Mouse (Mus musculus): ENCODE results near the gene Kcnk15. TPM values are rescaled to one million over a fixed set of nuclear protein-coding genes. Genes with fewer than 3 reads are reported as not detected.

Gene Kcnk15
- polyA plus RNA-seq (2014; fragmentation: Nextera tagmentation; extraction: Ambion mirVana): not detected in 2 replicates

- WGBS (ENCODE audit: insufficient replicate concordance): 2% methylated on average over 38 of the region's 38 CpGs
These were observed at the start of gene Kcnk15 for GRCm38 (mm10) chr2:163853461-163853901. Gene Kcnk15 (plus strand): TSS chr2:163853651.

DNA sequence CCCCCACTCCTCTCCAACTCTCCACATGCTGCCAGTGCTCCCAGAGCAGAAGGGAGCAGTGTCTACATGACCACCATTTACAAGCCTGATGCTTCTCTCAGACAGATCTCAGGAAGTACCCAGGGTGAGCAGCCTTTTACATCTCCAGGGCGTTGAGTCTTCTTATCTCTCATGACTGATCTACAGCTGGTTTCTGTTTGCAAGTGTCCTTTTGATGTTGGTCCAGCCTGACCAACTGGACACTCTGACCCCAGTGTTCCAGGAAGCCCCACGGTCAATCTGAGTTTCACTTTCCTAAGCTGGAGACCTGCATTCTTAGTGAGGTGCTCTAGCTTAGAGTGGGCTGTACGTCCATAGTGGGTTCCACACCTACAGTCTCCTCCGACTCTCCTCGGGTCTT is 49.6 kb upstream of the Kcnk15 start:
- no peak overlapping the region for H3K27ac ChIP-seq (ENCODE audit: low read depth, low read length)
- no peak overlapping the region for H3K4me3 ChIP-seq (ENCODE audit: low read depth, low read length)
- H3K9me3 ChIP-seq (replicated peaks; ENCODE audit: control insufficient read depth, low read length): no peaks in the 10 kb centered on the region
- ATAC-seq (replicated peaks; ENCODE audit: insufficient number of reproducible peaks, low FRiP score, low TSS enrichment): no peak
- no peak overlapping the region for H3K4me2 ChIP-seq
- no peaks in the 10 kb centered on the region for H3K4me1 ChIP-seq (ENCODE audit: control insufficient read depth, insufficient read depth, low read length)
- no peaks in the 10 kb centered on the region for H3K36me3 ChIP-seq (ENCODE audit: control insufficient read depth, insufficient read depth, low read length)
- 53% methylated on average over 5 of the region's 5 CpGs for WGBS (ENCODE audit: insufficient replicate concordance)
- H3K9ac ChIP-seq (ENCODE audit: low read depth, low read length): no peak overlapping the region
- no peaks in the 10 kb centered on the region for H3K27me3 ChIP-seq (ENCODE audit: control insufficient read depth, insufficient read depth, low read length)

More at GRCm38 (mm10) chr2:163853461-163853901, at the start of gene Kcnk15:
- Histone ChIP-seq H3K4me2 (peak within 1 kb of the TSS; percentile 52), H3K27ac (ENCODE audit: low read depth, low read length) (no peak within 1 kb of the TSS), H3K27me3 (ENCODE audit: control insufficient read depth, insufficient read depth, low read length) (peaks cover 81% of the 10 kb centered on the region), H3K9ac (ENCODE audit: low read depth, low read length) (no peak within 1 kb of the TSS), H3K4me1 (ENCODE audit: control insufficient read depth, insufficient read depth, low read length) (peaks cover 2% of the 10 kb centered on the region; the same call in 1 of the 2 replicates), H3K36me3 (ENCODE audit: control insufficient read depth, insufficient read depth, low read length) (no peaks in the 10 kb centered on the region), H3K9me3 (replicated peaks; ENCODE audit: control insufficient read depth, low read length) (no peaks in the 10 kb centered on the region), H3K4me3 (ENCODE audit: low read depth, low read length) (peak within 1 kb of the TSS; percentile 33)
- ATAC-seq (replicated peaks; ENCODE audit: insufficient number of reproducible peaks, low FRiP score, low TSS enrichment): no peak

DNA sequence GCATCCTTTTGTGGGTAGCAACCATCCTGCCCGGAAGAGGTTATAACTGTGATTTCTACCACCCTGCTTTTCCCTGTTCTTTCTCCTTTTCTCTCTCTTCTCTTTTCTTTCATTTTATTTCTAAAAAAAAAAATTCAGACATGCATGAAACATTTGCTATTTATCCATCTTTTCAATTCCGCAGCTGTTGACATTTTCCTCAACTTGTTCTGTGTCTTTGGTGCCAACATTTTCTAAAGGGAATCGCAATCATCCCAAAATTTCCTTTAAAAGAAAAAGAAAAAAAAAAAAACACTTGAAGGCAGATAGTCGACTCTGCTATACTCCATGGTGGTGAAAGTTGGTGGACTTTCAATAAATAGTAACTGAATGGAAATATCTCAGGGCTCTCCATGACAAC is 44.3 kb upstream of the Kcnk15 start:
- H3K4me1 ChIP-seq (ENCODE audit: control insufficient read depth, insufficient read depth, low read length): no peaks in the 10 kb centered on the region
- no peaks in the 10 kb centered on the region for H3K36me3 ChIP-seq (ENCODE audit: control insufficient read depth, insufficient read depth, low read length)
- H3K9me3 ChIP-seq (replicated peaks; ENCODE audit: control insufficient read depth, low read length): no peaks in the 10 kb centered on the region
- no peak overlapping the region for H3K27ac ChIP-seq (ENCODE audit: low read depth, low read length)
- H3K4me3 ChIP-seq (ENCODE audit: low read depth, low read length): no peak overlapping the region
- H3K4me2 ChIP-seq: no peak overlapping the region
- ATAC-seq (replicated peaks; ENCODE audit: insufficient number of reproducible peaks, low FRiP score, low TSS enrichment): no peak
- H3K9ac ChIP-seq (ENCODE audit: low read depth, low read length): no peak overlapping the region
- WGBS (ENCODE audit: insufficient replicate concordance): 78% methylated on average over 4 of the region's 4 CpGs
- H3K27me3 ChIP-seq (ENCODE audit: control insufficient read depth, insufficient read depth, low read length): no peaks in the 10 kb centered on the region

DNA sequence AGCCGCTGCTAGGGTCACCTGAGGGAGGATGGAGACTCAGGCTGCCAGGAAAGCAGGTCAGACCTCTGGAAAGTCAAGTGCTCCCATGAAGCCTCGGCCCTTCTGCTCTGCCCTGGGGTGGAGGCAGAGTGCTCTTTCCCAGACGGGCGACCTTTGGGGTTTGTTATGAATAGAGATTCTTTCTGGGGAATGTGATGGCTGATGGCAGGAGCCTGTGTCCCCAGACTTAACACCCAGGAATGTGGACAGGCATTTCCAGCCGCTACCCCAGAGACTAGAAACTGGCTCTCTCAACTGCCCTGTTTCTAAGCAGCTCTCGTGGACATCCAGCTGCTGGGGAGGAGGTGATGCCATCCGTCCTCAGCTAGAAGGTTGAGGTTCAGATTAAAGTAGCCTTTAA is 43.7 kb upstream of the Kcnk15 start:
- no peak overlapping the region for H3K4me2 ChIP-seq
- H3K36me3 ChIP-seq (ENCODE audit: control insufficient read depth, insufficient read depth, low read length): no peaks in the 10 kb centered on the region
- no peaks in the 10 kb centered on the region for H3K9me3 ChIP-seq (replicated peaks; ENCODE audit: control insufficient read depth, low read length)
- no peaks in the 10 kb centered on the region for H3K4me1 ChIP-seq (ENCODE audit: control insufficient read depth, insufficient read depth, low read length)
- no peak for ATAC-seq (replicated peaks; ENCODE audit: insufficient number of reproducible peaks, low FRiP score, low TSS enrichment)
- H3K4me3 ChIP-seq (ENCODE audit: low read depth, low read length): no peak overlapping the region
- no peaks in the 10 kb centered on the region for H3K27me3 ChIP-seq (ENCODE audit: control insufficient read depth, insufficient read depth, low read length)
- H3K27ac ChIP-seq (ENCODE audit: low read depth, low read length): no peak overlapping the region
- WGBS (ENCODE audit: insufficient replicate concordance): 41% methylated on average over 7 of the region's 7 CpGs
- no peak overlapping the region for H3K9ac ChIP-seq (ENCODE audit: low read depth, low read length)

DNA sequence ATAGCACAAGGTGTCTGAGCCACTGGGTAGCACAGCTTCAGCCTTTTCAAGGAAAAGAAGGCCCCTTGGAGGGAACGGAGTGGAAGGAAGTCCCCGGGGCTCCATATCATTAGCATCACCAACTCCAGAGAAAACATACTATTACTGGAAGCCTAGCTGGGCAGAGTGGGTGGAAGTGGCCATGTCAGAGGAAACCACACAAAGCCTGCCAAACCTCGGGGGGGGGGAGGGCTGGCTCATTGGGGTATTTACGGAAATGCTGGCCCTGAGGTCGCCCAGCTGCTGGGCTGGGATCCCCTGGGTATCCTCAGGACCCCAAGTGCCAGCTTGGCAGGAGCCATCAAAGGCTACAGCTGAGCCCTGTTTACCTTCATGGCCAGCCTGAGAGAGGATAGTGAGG is 40.4 kb upstream of the Kcnk15 start:
- Histone ChIP-seq H3K27me3 (ENCODE audit: control insufficient read depth, insufficient read depth, low read length) (no peaks in the 10 kb centered on the region), H3K27ac (ENCODE audit: low read depth, low read length) (no peak overlapping the region), H3K4me3 (ENCODE audit: low read depth, low read length) (no peak overlapping the region), H3K9ac (ENCODE audit: low read depth, low read length) (no peak overlapping the region), H3K4me1 (ENCODE audit: control insufficient read depth, insufficient read depth, low read length) (no peaks in the 10 kb centered on the region), H3K4me2 (no peak overlapping the region), H3K36me3 (ENCODE audit: control insufficient read depth, insufficient read depth, low read length) (no peaks in the 10 kb centered on the region), H3K9me3 (replicated peaks; ENCODE audit: control insufficient read depth, low read length) (no peaks in the 10 kb centered on the region)
- ATAC-seq (replicated peaks; ENCODE audit: insufficient number of reproducible peaks, low FRiP score, low TSS enrichment): no peak
- 58% methylated on average over 5 of the region's 5 CpGs for WGBS (ENCODE audit: insufficient replicate concordance)

- H3K4me2 ChIP-seq: no peak overlapping the region
- H3K4me3 ChIP-seq (ENCODE audit: low read depth, low read length): no peak overlapping the region
- no peak for ATAC-seq (replicated peaks; ENCODE audit: insufficient number of reproducible peaks, low FRiP score, low TSS enrichment)
- H3K9me3 ChIP-seq (replicated peaks; ENCODE audit: control insufficient read depth, low read length): no peaks in the 10 kb centered on the region
- 79% methylated on average over 9 of the region's 9 CpGs for WGBS (ENCODE audit: insufficient replicate concordance)
- H3K4me1 ChIP-seq (ENCODE audit: control insufficient read depth, insufficient read depth, low read length): no peaks in the 10 kb centered on the region
- no peaks in the 10 kb centered on the region for H3K27me3 ChIP-seq (ENCODE audit: control insufficient read depth, insufficient read depth, low read length)
- H3K9ac ChIP-seq (ENCODE audit: low read depth, low read length): no peak overlapping the region
- H3K36me3 ChIP-seq (ENCODE audit: control insufficient read depth, insufficient read depth, low read length): no peaks in the 10 kb centered on the region
- H3K27ac ChIP-seq (ENCODE audit: low read depth, low read length): no peak overlapping the region
These were observed 38.5 kb upstream of the Kcnk15 start for GRCm38 (mm10) chr2:163814739-163815465.

DNA sequence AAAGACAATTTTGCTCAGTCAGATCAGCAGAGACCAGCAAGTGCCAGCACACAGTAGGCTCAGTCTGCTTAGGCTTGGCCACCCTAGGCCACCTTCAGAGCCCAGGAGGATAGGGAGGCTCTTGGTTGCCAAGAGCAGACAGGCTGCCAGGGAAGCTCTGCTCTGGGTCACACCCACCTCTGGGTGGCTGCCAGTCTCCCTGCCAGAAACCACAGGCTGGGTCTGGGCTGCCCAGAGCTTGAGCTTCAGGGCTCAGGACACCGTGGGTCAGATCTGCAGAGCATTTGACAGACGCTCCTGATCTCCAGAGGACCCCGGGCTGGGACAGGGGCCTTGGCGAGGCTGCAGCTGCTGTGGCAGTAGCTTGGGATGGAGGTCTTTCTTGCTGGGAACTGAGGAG is 32.8 kb upstream of the Kcnk15 start, which contains the start of gene Ccn5:
TSS of gene Ccn5 (plus strand) at position 255 of the 400 bp plus-strand sequence.
- 67% methylated on average over 4 of the region's 4 CpGs for WGBS (ENCODE audit: insufficient replicate concordance)
- Histone ChIP-seq H3K4me2 (no peak within 1 kb of the TSS), H3K27me3 (ENCODE audit: control insufficient read depth, insufficient read depth, low read length) (no peaks in the 10 kb centered on the region), H3K4me1 (ENCODE audit: control insufficient read depth, insufficient read depth, low read length) (no peaks in the 10 kb centered on the region; the same call in 1 of the 2 replicates), H3K9me3 (replicated peaks; ENCODE audit: control insufficient read depth, low read length) (no peaks in the 10 kb centered on the region), H3K27ac (ENCODE audit: low read depth, low read length) (no peak within 1 kb of the TSS), H3K36me3 (ENCODE audit: control insufficient read depth, insufficient read depth, low read length) (no peaks in the 10 kb centered on the region), H3K4me3 (ENCODE audit: low read depth, low read length) (no peak within 1 kb of the TSS), H3K9ac (ENCODE audit: low read depth, low read length) (no peak within 1 kb of the TSS)
- ATAC-seq (replicated peaks; ENCODE audit: insufficient number of reproducible peaks, low FRiP score, low TSS enrichment): no peak

DNA sequence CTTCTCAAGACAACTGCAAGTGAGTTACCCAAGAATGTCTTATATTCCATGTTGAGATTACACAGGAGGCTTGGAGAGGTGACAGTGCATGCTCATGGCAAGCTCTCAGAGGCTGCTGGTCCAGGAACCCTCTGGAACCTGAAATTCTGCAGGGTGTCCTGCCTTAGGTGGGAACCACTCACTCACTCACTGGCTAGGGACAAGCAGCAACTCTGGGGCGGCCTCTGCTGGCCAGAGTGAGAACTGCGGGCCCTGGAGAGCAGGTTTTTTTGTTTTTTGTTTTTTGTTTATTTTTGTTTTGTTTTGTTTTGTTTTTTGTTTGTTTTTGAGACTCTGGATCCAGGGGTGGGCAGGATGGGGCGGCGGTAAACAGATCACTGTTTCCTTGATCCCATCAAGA is 30.2 kb upstream of the Kcnk15 start:
- 7% methylated on average over 4 of the region's 4 CpGs for WGBS (ENCODE audit: insufficient replicate concordance)
- peak overlapping the region; percentile 54 for H3K4me2 ChIP-seq
- no peaks in the 10 kb centered on the region; the same call in 1 of the 2 replicates for H3K4me1 ChIP-seq (ENCODE audit: control insufficient read depth, insufficient read depth, low read length)
- H3K27ac ChIP-seq (ENCODE audit: low read depth, low read length): no peak overlapping the region
- H3K9ac ChIP-seq (ENCODE audit: low read depth, low read length): no peak overlapping the region
- no peak for ATAC-seq (replicated peaks; ENCODE audit: insufficient number of reproducible peaks, low FRiP score, low TSS enrichment)
- no peaks in the 10 kb centered on the region for H3K36me3 ChIP-seq (ENCODE audit: control insufficient read depth, insufficient read depth, low read length)
- H3K27me3 ChIP-seq (ENCODE audit: control insufficient read depth, insufficient read depth, low read length): no peaks in the 10 kb centered on the region
- no peaks in the 10 kb centered on the region for H3K9me3 ChIP-seq (replicated peaks; ENCODE audit: control insufficient read depth, low read length)
- no peak overlapping the region for H3K4me3 ChIP-seq (ENCODE audit: low read depth, low read length)

- Histone ChIP-seq H3K9ac (ENCODE audit: low read depth, low read length) (no peak overlapping the region), H3K9me3 (replicated peaks; ENCODE audit: control insufficient read depth, low read length) (no peaks in the 10 kb centered on the region), H3K36me3 (ENCODE audit: control insufficient read depth, insufficient read depth, low read length) (no peaks in the 10 kb centered on the region), H3K4me2 (peak overlapping the region; percentile 54), H3K27me3 (ENCODE audit: control insufficient read depth, insufficient read depth, low read length) (no peaks in the 10 kb centered on the region), H3K27ac (ENCODE audit: low read depth, low read length) (no peak overlapping the region), H3K4me1 (ENCODE audit: control insufficient read depth, insufficient read depth, low read length) (no peaks in the 10 kb centered on the region; the same call in 1 of the 2 replicates), H3K4me3 (ENCODE audit: low read depth, low read length) (no peak overlapping the region)
- no peak for ATAC-seq (replicated peaks; ENCODE audit: insufficient number of reproducible peaks, low FRiP score, low TSS enrichment)
- WGBS (ENCODE audit: insufficient replicate concordance): 14% methylated on average over 11 of the region's 11 CpGs
These were observed 29.7 kb upstream of the Kcnk15 start for GRCm38 (mm10) chr2:163823771-163824170.

All from heart, embryonic 11.5 days (tissue).